Mouse (Mus musculus) fat pad, adult 2 months (tissue): Measurements from ENCODE around the gene Ube2r2.

Experiments
- DNase-seq: peaks from one replicate; pipeline ENCODE4 v3.0.0-alpha.2; 2011; ENCODE audit warnings: low read depth, low spot score; ENCODE audit errors: extremely low read depth

The Ube2r2 gene

GRCm38 (mm10) chr4:41135711-41136453 lies at the start of gene Ube2r2:
Gene Ube2r2, plus strand, starts transcription at chr4:41135743.
- no peak for DNase-seq

- DNase-seq: no peak
Observed at GRCm38 (mm10) chr4:41086947-41087346, 48.6 kb upstream of the Ube2r2 start.

- no peak for DNase-seq
Observed at GRCm38 (mm10) chr4:41087459-41088298, 47.9 kb upstream of the Ube2r2 start.

GRCm38 (mm10) chr4:41089189-41089588 lies 46.4 kb upstream of the Ube2r2 start:
- no peak for DNase-seq

GRCm38 (mm10) chr4:41089705-41090104 lies 45.8 kb upstream of the Ube2r2 start:
- DNase-seq: no peak

GRCm38 (mm10) chr4:41091391-41091790 lies 44.2 kb upstream of the Ube2r2 start:
- no peak for DNase-seq

GRCm38 (mm10) chr4:41092958-41093357 lies 42.6 kb upstream of the Ube2r2 start:
- no peak for DNase-seq

GRCm38 (mm10) chr4:41094361-41094760 lies 41.2 kb upstream of the Ube2r2 start:
- no peak for DNase-seq

GRCm38 (mm10) chr4:41096169-41096568 lies 39.4 kb upstream of the Ube2r2 start:
- no peak for DNase-seq

GRCm38 (mm10) chr4:41096794-41097193 lies 38.7 kb upstream of the Ube2r2 start:
- no peak for DNase-seq

- no peak for DNase-seq
Observed at GRCm38 (mm10) chr4:41097381-41097780, 38.2 kb upstream of the Ube2r2 start.

GRCm38 (mm10) chr4:41097871-41098576 lies 37.5 kb upstream of the Ube2r2 start, which contains the start of gene Aqp3:
Gene Aqp3, minus strand, starts transcription at chr4:41098183.
- DNase-seq: no peak

GRCm38 (mm10) chr4:41098577-41098951 lies 37.0 kb upstream of the Ube2r2 start:
- no peak for DNase-seq

GRCm38 (mm10) chr4:41100986-41101385 lies 34.6 kb upstream of the Ube2r2 start:
- no peak for DNase-seq

GRCm38 (mm10) chr4:41102901-41103300 lies 32.6 kb upstream of the Ube2r2 start:
- DNase-seq: no peak

- DNase-seq: no peak
Observed at GRCm38 (mm10) chr4:41107440-41107839, 28.1 kb upstream of the Ube2r2 start.

- no peak for DNase-seq
Observed at GRCm38 (mm10) chr4:41108717-41109425, 26.7 kb upstream of the Ube2r2 start.

GRCm38 (mm10) chr4:41114358-41115070 lies 21.0 kb upstream of the Ube2r2 start:
- no peak for DNase-seq

- no peak for DNase-seq
Observed at GRCm38 (mm10) chr4:41115074-41115473, 20.5 kb upstream of the Ube2r2 start.

GRCm38 (mm10) chr4:41115793-41116192 lies 19.8 kb upstream of the Ube2r2 start:
- DNase-seq: no peak
